Mouse (Mus musculus): ENCODE data around the gene Msantd2. TPM values are rescaled to one million over a fixed set of nuclear protein-coding genes. Genes with fewer than 3 reads are reported as not detected.

Gene Msantd2
- polyA plus RNA-seq, 1 experiment from 2014 or later: 39.9 TPM

- H3K9ac ChIP-seq (ENCODE audit: low read length): no peak overlapping the region
- no peak overlapping the region for H3K27ac ChIP-seq (ENCODE audit: low read depth, low read length)
- H3K4me2 ChIP-seq (ENCODE audit: low read depth): no peak overlapping the region
- no peaks in the 10 kb centered on the region for H3K36me3 ChIP-seq (ENCODE audit: control insufficient read depth, insufficient read depth, low read length)
- peaks cover 4% of the 10 kb centered on the region; the same call in 1 of the 2 replicates for H3K4me1 ChIP-seq (ENCODE audit: control insufficient read depth, insufficient read depth, low read length)
- DNase-seq (ENCODE audit: low spot score): no peak
- no peaks in the 10 kb centered on the region for H3K9me3 ChIP-seq (ENCODE audit: control insufficient read depth, low read length)
- no peak for ATAC-seq (ENCODE audit: insufficient read depth, low FRiP score, low TSS enrichment)
- WGBS: 64% methylated on average over 7 of the region's 7 CpGs
- no peak overlapping the region for H3K4me3 ChIP-seq (ENCODE audit: low read depth, low read length)
- H3K27me3 ChIP-seq (ENCODE audit: control insufficient read depth, insufficient read depth, low read length): peaks cover 25% of the 10 kb centered on the region
Measured at GRCm38 (mm10) chr9:37541851-37542642, 52.9 kb downstream of the Msantd2 start.

GRCm38 (mm10) chr9:37543869-37544440 lies 54.8 kb downstream of the Msantd2 start:
- WGBS: 24% methylated on average over 12 of the region's 12 CpGs

GRCm38 (mm10) chr9:37544447-37545165 lies 55.5 kb downstream of the Msantd2 start:
- DNase-seq (ENCODE audit: low spot score) (peak; percentile 75), ATAC-seq (ENCODE audit: insufficient read depth, low FRiP score, low TSS enrichment) (peak; percentile 73)
- H3K4me2 ChIP-seq (ENCODE audit: low read depth): peak overlapping the region; percentile 43
- H3K9me3 ChIP-seq (ENCODE audit: control insufficient read depth, low read length): no peaks in the 10 kb centered on the region
- peaks cover 37% of the 10 kb centered on the region for H3K27me3 ChIP-seq (ENCODE audit: control insufficient read depth, insufficient read depth, low read length)
- H3K36me3 ChIP-seq (ENCODE audit: control insufficient read depth, insufficient read depth, low read length): no peaks in the 10 kb centered on the region
- peaks cover 4% of the 10 kb centered on the region; the same call in 1 of the 2 replicates for H3K4me1 ChIP-seq (ENCODE audit: control insufficient read depth, insufficient read depth, low read length)
- under 1% methylated on average over 29 of the region's 29 CpGs for WGBS
- H3K27ac ChIP-seq (ENCODE audit: low read depth, low read length): no peak overlapping the region
- H3K9ac ChIP-seq (ENCODE audit: low read length): no peak overlapping the region
- H3K4me3 ChIP-seq (ENCODE audit: low read depth, low read length): peak overlapping the region; percentile 24

More at GRCm38 (mm10) chr9:37543869-37544440, 54.8 kb downstream of the Msantd2 start:
- Histone ChIP-seq H3K9me3 (ENCODE audit: control insufficient read depth, low read length) (no peaks in the 10 kb centered on the region), H3K36me3 (ENCODE audit: control insufficient read depth, insufficient read depth, low read length) (no peaks in the 10 kb centered on the region), H3K27ac (ENCODE audit: low read depth, low read length) (no peak overlapping the region), H3K4me3 (ENCODE audit: low read depth, low read length) (peak overlapping the region; percentile 24; the same call in 1 of the 2 replicates), H3K4me2 (ENCODE audit: low read depth) (peak overlapping the region; percentile 43), H3K9ac (ENCODE audit: low read length) (no peak overlapping the region), H3K4me1 (ENCODE audit: control insufficient read depth, insufficient read depth, low read length) (peaks cover 4% of the 10 kb centered on the region; the same call in 1 of the 2 replicates), H3K27me3 (ENCODE audit: control insufficient read depth, insufficient read depth, low read length) (peaks cover 30% of the 10 kb centered on the region)
- DNase-seq (ENCODE audit: low spot score) (no peak), ATAC-seq (ENCODE audit: insufficient read depth, low FRiP score, low TSS enrichment) (no peak)

- H3K4me3 ChIP-seq (ENCODE audit: low read depth, low read length): peak overlapping the region; percentile 8; the same call in 1 of the 2 replicates
- DNase-seq (ENCODE audit: low spot score): no peak
- no peak overlapping the region for H3K27ac ChIP-seq (ENCODE audit: low read depth, low read length)
- peak; percentile 60 for ATAC-seq (ENCODE audit: insufficient read depth, low FRiP score, low TSS enrichment)
- H3K9me3 ChIP-seq (ENCODE audit: control insufficient read depth, low read length): no peaks in the 10 kb centered on the region
- H3K27me3 ChIP-seq (ENCODE audit: control insufficient read depth, insufficient read depth, low read length): peaks cover 43% of the 10 kb centered on the region
- no peaks in the 10 kb centered on the region for H3K36me3 ChIP-seq (ENCODE audit: control insufficient read depth, insufficient read depth, low read length)
- peaks cover 4% of the 10 kb centered on the region; the same call in 1 of the 2 replicates for H3K4me1 ChIP-seq (ENCODE audit: control insufficient read depth, insufficient read depth, low read length)
- no peak overlapping the region for H3K9ac ChIP-seq (ENCODE audit: low read length)
- peak overlapping the region; percentile 43 for H3K4me2 ChIP-seq (ENCODE audit: low read depth)
- 7% methylated on average over 16 of the region's 17 CpGs for WGBS
Measured at GRCm38 (mm10) chr9:37545166-37545610, 56.1 kb downstream of the Msantd2 start.

- H3K9ac ChIP-seq (ENCODE audit: low read length): no peak overlapping the region
- H3K4me2 ChIP-seq (ENCODE audit: low read depth): no peak overlapping the region
- H3K9me3 ChIP-seq (ENCODE audit: control insufficient read depth, low read length): no peaks in the 10 kb centered on the region
- no peak overlapping the region for H3K27ac ChIP-seq (ENCODE audit: low read depth, low read length)
- H3K4me1 ChIP-seq (ENCODE audit: control insufficient read depth, insufficient read depth, low read length): peaks cover 4% of the 10 kb centered on the region; the same call in 1 of the 2 replicates
- ATAC-seq (ENCODE audit: insufficient read depth, low FRiP score, low TSS enrichment): no peak
- 5% methylated on average over 27 of the region's 27 CpGs for WGBS
- H3K36me3 ChIP-seq (ENCODE audit: control insufficient read depth, insufficient read depth, low read length): no peaks in the 10 kb centered on the region
- H3K27me3 ChIP-seq (ENCODE audit: control insufficient read depth, insufficient read depth, low read length): peaks cover 50% of the 10 kb centered on the region
- no peak overlapping the region for H3K4me3 ChIP-seq (ENCODE audit: low read depth, low read length)
- no peak for DNase-seq (ENCODE audit: low spot score)
Measured at GRCm38 (mm10) chr9:37545847-37546452, 56.8 kb downstream of the Msantd2 start.

GRCm38 (mm10) chr9:37546889-37547288 lies 57.8 kb downstream of the Msantd2 start:
- no peak overlapping the region for H3K4me3 ChIP-seq (ENCODE audit: low read depth, low read length)
- peaks cover 5% of the 10 kb centered on the region; the same call in 1 of the 2 replicates for H3K4me1 ChIP-seq (ENCODE audit: control insufficient read depth, insufficient read depth, low read length)
- ATAC-seq (ENCODE audit: insufficient read depth, low FRiP score, low TSS enrichment) (no peak), DNase-seq (ENCODE audit: low spot score) (no peak)
- H3K27me3 ChIP-seq (ENCODE audit: control insufficient read depth, insufficient read depth, low read length): peaks cover 60% of the 10 kb centered on the region
- WGBS: 79% methylated on average over 1 of the region's 1 CpGs
- no peak overlapping the region for H3K9ac ChIP-seq (ENCODE audit: low read length)
- no peak overlapping the region for H3K4me2 ChIP-seq (ENCODE audit: low read depth)
- no peak overlapping the region for H3K27ac ChIP-seq (ENCODE audit: low read depth, low read length)
- no peaks in the 10 kb centered on the region for H3K9me3 ChIP-seq (ENCODE audit: control insufficient read depth, low read length)
- H3K36me3 ChIP-seq (ENCODE audit: control insufficient read depth, insufficient read depth, low read length): no peaks in the 10 kb centered on the region

- ATAC-seq (ENCODE audit: insufficient read depth, low FRiP score, low TSS enrichment) (no peak), DNase-seq (ENCODE audit: low spot score) (no peak)
- Histone ChIP-seq H3K4me1 (ENCODE audit: control insufficient read depth, insufficient read depth, low read length) (0 out of 2 replicates have a peak, but pooled peaks cover 6% of the 10 kb centered on the region), H3K27me3 (ENCODE audit: control insufficient read depth, insufficient read depth, low read length) (peaks cover 63% of the 10 kb centered on the region), H3K27ac (ENCODE audit: low read depth, low read length) (no peak overlapping the region), H3K4me2 (ENCODE audit: low read depth) (no peak overlapping the region), H3K9me3 (ENCODE audit: control insufficient read depth, low read length) (no peaks in the 10 kb centered on the region), H3K36me3 (ENCODE audit: control insufficient read depth, insufficient read depth, low read length) (no peaks in the 10 kb centered on the region), H3K4me3 (ENCODE audit: low read depth, low read length) (no peak overlapping the region), H3K9ac (ENCODE audit: low read length) (no peak overlapping the region)
- 64% methylated on average over 1 of the region's 1 CpGs for WGBS
Measured at GRCm38 (mm10) chr9:37550435-37550834, 61.3 kb downstream of the Msantd2 start.

All from neural tube, embryonic 11.5 days (tissue).